Mouse (Mus musculus): ENCODE measurements around the gene Cipc.

Gene Cipc

DNA sequence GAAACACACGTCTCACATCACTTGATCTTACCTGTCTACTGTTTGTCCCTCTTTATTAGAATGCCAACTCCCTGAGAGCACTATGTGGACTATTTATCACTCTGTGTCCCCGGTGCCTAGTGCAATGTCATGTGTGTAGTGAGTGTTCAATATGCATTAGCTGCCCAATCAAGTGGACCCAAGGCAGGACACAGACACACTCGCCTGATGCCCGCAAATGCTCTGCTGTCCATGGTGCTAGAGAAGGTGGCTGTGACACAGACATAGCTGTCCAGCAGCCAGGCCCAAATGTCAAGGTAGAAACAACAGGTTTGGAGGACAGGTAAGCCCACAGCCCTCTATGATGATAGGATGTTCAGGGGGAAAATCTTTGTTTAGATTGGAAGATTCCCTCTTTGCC, 47.3 kb downstream of the Cipc start:
- DNase-seq = no peak

GRCm38 (mm10) chr12:86994776-86995175, 47.9 kb downstream of the Cipc start:
- DNase-seq = no peak

DNA sequence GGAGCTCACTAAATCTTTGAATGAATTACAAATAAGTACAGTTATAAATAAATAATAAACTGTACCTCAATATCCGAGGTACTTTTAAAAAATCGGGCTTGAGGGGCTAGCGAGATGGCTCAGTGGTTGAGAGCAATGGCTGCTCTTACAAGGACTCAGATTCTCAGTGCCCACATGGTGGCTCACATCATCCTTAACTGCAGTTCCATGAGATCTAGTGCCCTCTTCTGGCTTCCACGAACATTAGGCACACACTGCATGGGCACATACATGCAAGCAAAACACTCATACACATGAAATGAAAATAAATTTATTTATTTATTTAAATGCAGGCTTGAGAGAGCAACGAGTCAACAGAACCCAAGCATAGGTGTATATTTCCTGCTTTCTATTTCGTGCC, 49.1 kb downstream of the Cipc start:
- no peak for DNase-seq

- DNase-seq = no peak
These were observed 51.9 kb downstream of the Cipc start for GRCm38 (mm10) chr12:86998699-86999098.

DNA sequence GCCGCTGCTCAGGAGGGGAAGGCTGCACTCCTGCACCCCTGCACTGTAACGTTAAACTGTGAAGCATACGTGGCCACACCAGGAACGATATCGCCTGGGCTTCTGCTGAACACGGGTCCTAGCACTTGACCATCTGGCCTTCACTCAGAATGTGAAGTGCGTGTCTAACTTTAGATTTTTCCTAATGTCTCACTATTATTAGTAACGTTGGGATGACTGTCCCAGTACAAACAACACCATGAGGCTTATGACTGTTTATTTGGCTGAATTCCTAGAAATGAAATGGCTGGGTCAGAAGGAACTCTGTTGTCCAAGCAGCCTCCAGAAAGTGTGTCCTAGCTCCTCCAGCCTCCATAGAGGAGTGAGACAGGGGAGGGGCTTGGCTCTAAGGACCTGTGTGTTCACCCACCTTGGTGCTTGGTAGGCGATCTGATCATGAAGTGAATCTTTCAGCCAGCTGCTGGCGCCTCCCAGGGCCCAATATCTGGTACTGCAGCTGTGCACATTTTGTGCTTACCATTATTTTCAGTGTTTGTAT, 52.5 kb downstream of the Cipc start:
- DNase-seq = no peak

DNA sequence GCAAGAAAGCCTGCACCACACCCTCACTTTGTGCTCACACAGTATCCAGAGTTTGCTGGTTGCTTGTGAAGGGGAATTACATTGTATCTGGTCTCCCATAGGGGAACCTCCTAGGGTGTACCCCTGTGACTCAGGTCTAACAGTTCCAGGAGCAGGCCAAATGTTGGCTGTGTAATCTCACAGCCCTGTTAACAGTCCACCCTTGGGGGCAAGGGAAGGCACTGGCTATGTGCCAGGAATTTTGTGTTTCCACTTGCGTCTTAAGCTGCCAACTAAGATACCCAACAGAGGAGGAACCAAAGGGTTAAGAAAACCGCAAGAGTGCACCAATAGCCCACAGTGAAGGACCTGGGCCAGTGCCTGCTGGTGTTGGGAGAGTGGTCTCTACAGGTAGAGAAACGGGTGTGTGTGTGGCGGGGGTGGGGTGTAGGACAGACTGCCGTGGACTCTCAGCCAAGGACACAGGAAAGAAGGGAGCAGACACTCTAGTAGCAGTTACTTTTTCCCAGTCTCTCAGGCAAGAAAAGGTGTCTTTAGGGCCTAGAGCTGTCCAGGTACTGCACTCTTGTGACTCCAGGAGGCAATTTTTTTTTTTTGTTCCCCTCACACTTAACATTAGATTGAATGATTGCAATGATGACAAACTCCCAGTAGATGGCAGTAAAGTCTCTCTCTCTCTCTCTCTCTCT, 53.5 kb downstream of the Cipc start:
- DNase-seq = no peak

DNA sequence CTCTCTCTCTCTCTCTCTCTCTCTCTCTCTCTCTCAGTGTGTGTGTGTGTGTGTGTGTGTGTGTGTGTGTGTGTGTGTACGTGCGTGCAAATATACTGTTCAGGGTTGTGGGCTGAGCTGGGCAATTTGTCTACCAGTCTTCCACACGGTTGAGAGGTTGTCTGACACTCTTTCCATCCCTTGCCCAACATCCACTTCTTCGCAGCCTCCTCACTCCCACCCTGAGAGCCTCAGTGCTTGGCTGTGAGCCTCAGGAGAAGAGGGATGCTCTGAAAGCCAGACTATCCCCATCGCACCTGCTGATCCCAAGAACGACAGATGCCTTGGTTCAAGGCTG, 54.0 kb downstream of the Cipc start:
- DNase-seq = no peak

- no peak for DNase-seq
These were observed 55.4 kb downstream of the Cipc start for GRCm38 (mm10) chr12:87002209-87002608.

DNA sequence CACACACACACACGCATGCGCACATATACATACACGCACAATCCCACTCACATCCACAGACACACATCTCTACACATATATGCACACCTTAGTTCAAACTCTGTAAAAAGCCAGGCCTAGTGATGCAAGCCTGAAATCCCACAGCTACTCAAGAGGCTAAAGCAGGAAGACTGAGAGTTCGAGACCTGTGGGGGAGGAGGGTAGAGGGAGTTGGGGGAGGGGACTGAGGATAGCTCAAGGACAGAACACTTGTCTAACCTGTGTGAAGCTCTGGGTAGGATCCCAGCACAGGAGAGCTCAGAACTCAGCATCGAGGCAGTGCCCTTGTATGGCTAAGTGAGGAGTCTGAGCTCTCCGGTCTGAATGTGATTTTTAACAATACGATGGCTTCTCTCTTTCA, 56.0 kb downstream of the Cipc start:
- no peak for DNase-seq

DNA sequence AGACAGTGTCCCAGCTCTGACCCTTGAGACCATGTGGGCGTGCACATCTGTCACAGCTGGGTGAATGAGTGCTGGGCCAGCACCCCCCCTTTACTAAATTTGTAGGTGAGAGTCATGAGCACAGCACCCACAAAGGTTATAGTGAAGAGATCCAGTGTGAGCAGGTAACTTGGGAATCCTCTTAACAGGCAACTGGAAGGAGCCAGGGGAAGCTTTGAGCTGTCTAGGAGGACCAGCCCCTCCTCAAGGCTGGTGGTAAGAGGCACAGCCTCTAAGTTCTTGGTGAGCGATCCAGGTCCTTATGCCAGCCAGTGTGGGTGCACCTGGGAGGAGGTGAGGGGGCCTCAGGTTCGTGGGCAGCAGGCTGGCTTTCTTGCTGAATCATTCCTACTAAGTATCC, 56.8 kb downstream of the Cipc start:
- no peak for DNase-seq

GRCm38 (mm10) chr12:87004596-87004995, 57.8 kb downstream of the Cipc start:
- DNase-seq = no peak
